Mouse (Mus musculus): ENCODE measurements around the gene Coro1b.
A peak's percentile ranks its signal among the peaks of the same experiment; 100 is the strongest.

Gene Coro1b

GRCm38 (mm10) chr19:4148491-4148806 lies at the start of gene Coro1b:
Gene Coro1b, plus strand, starts transcription at chr19:4148619.
- DNase-seq (ENCODE audit: low read depth, low spot score): peak; percentile 68

GRCm38 (mm10) chr19:4099056-4099455 lies 49.4 kb upstream of the Coro1b start:
- no peak for DNase-seq (ENCODE audit: low read depth, low spot score)

- no peak for DNase-seq (ENCODE audit: low read depth, low spot score)
Measured at GRCm38 (mm10) chr19:4099837-4100717, 48.3 kb upstream of the Coro1b start, which contains the start of gene Pitpnm1. Gene Pitpnm1, plus strand, starts transcription at chr19:4099998.

- no peak for DNase-seq (ENCODE audit: low read depth, low spot score)
Measured at GRCm38 (mm10) chr19:4100718-4101261, 47.6 kb upstream of the Coro1b start.

- DNase-seq (ENCODE audit: low read depth, low spot score): no peak
Measured at GRCm38 (mm10) chr19:4101466-4101865, 47.0 kb upstream of the Coro1b start.

GRCm38 (mm10) chr19:4102049-4102448 lies 46.4 kb upstream of the Coro1b start:
- no peak for DNase-seq (ENCODE audit: low read depth, low spot score)

GRCm38 (mm10) chr19:4102626-4103025 lies 45.8 kb upstream of the Coro1b start:
- no peak for DNase-seq (ENCODE audit: low read depth, low spot score)

- no peak for DNase-seq (ENCODE audit: low read depth, low spot score)
Measured at GRCm38 (mm10) chr19:4103294-4103693, 45.1 kb upstream of the Coro1b start.

GRCm38 (mm10) chr19:4103792-4104191 lies 44.6 kb upstream of the Coro1b start:
- DNase-seq (ENCODE audit: low read depth, low spot score): no peak

- DNase-seq (ENCODE audit: low read depth, low spot score): no peak
Measured at GRCm38 (mm10) chr19:4104675-4105194, 43.7 kb upstream of the Coro1b start.

GRCm38 (mm10) chr19:4106654-4107053 lies 41.8 kb upstream of the Coro1b start:
- DNase-seq (ENCODE audit: low read depth, low spot score): no peak

GRCm38 (mm10) chr19:4108535-4108934 lies 39.9 kb upstream of the Coro1b start:
- DNase-seq (ENCODE audit: low read depth, low spot score): no peak

GRCm38 (mm10) chr19:4112063-4112960 lies 36.1 kb upstream of the Coro1b start:
- no peak for DNase-seq (ENCODE audit: low read depth, low spot score)

- DNase-seq (ENCODE audit: low read depth, low spot score): no peak
Measured at GRCm38 (mm10) chr19:4113186-4113805, 35.1 kb upstream of the Coro1b start.

GRCm38 (mm10) chr19:4113806-4114230 lies 34.6 kb upstream of the Coro1b start:
- DNase-seq (ENCODE audit: low read depth, low spot score): no peak

- DNase-seq (ENCODE audit: low read depth, low spot score): no peak
Measured at GRCm38 (mm10) chr19:4114551-4114950, 33.9 kb upstream of the Coro1b start.

GRCm38 (mm10) chr19:4115144-4115543 lies 33.3 kb upstream of the Coro1b start:
- no peak for DNase-seq (ENCODE audit: low read depth, low spot score)

GRCm38 (mm10) chr19:4115816-4116215 lies 32.6 kb upstream of the Coro1b start:
- no peak for DNase-seq (ENCODE audit: low read depth, low spot score)

GRCm38 (mm10) chr19:4117006-4117405 lies 31.4 kb upstream of the Coro1b start:
- no peak for DNase-seq (ENCODE audit: low read depth, low spot score)

GRCm38 (mm10) chr19:4118350-4118749 lies 30.1 kb upstream of the Coro1b start:
- DNase-seq (ENCODE audit: low read depth, low spot score): no peak

GRCm38 (mm10) chr19:4119716-4120487 lies 28.5 kb upstream of the Coro1b start:
- DNase-seq (ENCODE audit: low read depth, low spot score): no peak
